Mouse (Mus musculus) liver, embryonic 14.5 days (tissue): ENCODE data around the gene Krt79. TPM values are rescaled to one million over a fixed set of nuclear protein-coding genes. Genes with fewer than 3 reads are reported as not detected.

Source experiments
- ATAC-seq: fragments of 200-750 bp; cut with Nextera tagmentation; 2 replicates; pipeline ENCODE4 v1.8.0; 2017; ENCODE audit warnings: moderate number of reproducible peaks, mild to moderate bottlenecking, moderate library complexity; ENCODE audit not compliant: insufficient read depth
- DNase-seq, 3 experiments: peaks; one replicate each; pipeline ENCODE4 v3.0.0-alpha.2; 2012 to 2013; ENCODE audit warnings: low read depth in 3 of 3, low spot score in 3 of 3
- H3K27ac ChIP-seq: fragments of 300-500 bp; sonication (generic); 2 replicates; pipeline ENCODE4 v1.5.1; 2014; ENCODE audit warnings: moderate library complexity, mild to moderate bottlenecking, control low read depth, inconsistent platforms
- H3K27me3 ChIP-seq: fragments of 300-500 bp; sonication (generic); 2 replicates; pipeline ENCODE4 v1.6.1; 2014; ENCODE audit warnings: mild to moderate bottlenecking, low read length, moderate library complexity; ENCODE audit not compliant: control insufficient read depth, insufficient read depth
- H3K36me3 ChIP-seq: fragments of 300-500 bp; sonication (generic); replicated peaks from 2 replicates; pipeline ENCODE4 v1.6.1; 2014; ENCODE audit warnings: low read depth; ENCODE audit not compliant: control insufficient read depth, insufficient read depth
- H3K4me1 ChIP-seq, 2 experiments: fragments of 200-500 bp in 1 of 2; fragments of 300-500 bp in 1 of 2; sonication (generic) in 1 of 2; replicated peaks; 2 replicates each; pipeline ENCODE4 v1.6.1; 2012 to 2014; ENCODE audit warnings: antibody characterized with exemption in 1 of 2, inconsistent platforms in 1 of 2, low read length in 1 of 2; ENCODE audit not compliant: control insufficient read depth in 2 of 2, insufficient read depth in 2 of 2
- H3K4me2 ChIP-seq: fragments of 300-500 bp; sonication (generic); 2 replicates; pipeline ENCODE4 v1.6.1; 2014; ENCODE audit warnings: low read depth, mild to moderate bottlenecking, control low read depth, moderate library complexity
- H3K4me3 ChIP-seq, 2 experiments: fragments of 200-500 bp in 1 of 2; fragments of 300-500 bp in 1 of 2; sonication (generic) in 1 of 2; 2 replicates each; pipeline ENCODE4 v1.5.1; 2012 to 2014; ENCODE audit warnings: low read depth in 2 of 2, low read length in 2 of 2, mild to moderate bottlenecking in 2 of 2, control low read depth in 1 of 2, inconsistent platforms in 1 of 2, moderate library complexity in 1 of 2; ENCODE audit not compliant: insufficient read depth in 1 of 2
- H3K9ac ChIP-seq: fragments of 300-500 bp; sonication (generic); replicated peaks from 2 replicates; pipeline ENCODE4 v1.6.1; 2014; ENCODE audit warnings: mild to moderate bottlenecking, control low read depth, moderate library complexity
- H3K9me3 ChIP-seq: fragments of 300-500 bp; sonication (generic); 2 replicates; pipeline ENCODE4 v1.6.1; 2016; ENCODE audit warnings: low read length, mixed read lengths; ENCODE audit not compliant: control insufficient read depth
- CTCF ChIP-seq: IDR thresholded peaks from 2 replicates; pipeline ENCODE4 v1.5.1; 2016; ENCODE audit warnings: antibody characterized with exemption, low read depth, control low read depth
- EP300 ChIP-seq: IDR thresholded peaks from 2 replicates; pipeline ENCODE4 v1.6.1; 2016; ENCODE audit warnings: antibody characterized with exemption, low read depth
- WGBS: fragments of 180-500 bp; shearing (Covaris S2); extraction: QIAGEN DNeasy Blood & Tissue Kit; methylation state at CpG from one replicate; pipeline ENCODE4 v1.1.7; 2014; ENCODE audit not compliant: insufficient replicate concordance; 5-methylcytosine and 5-hydroxymethylcytosine counted together
- polyA plus RNA-seq, 2 experiments: library from polyadenylated mRNA; depleted of rRNA in 1 of 2; stranded (reverse) in 1 of 2; unstranded in 1 of 2; fragments of >200 nt; fragmentation: Nextera tagmentation in 1 of 2; extraction: Ambion mirVana in 1 of 2; gene quantifications; 2 replicates each; pipeline versions ENCODE4 v1.2.1 to v1.2.3; 2012 to 2014

The Krt79 gene
- polyA plus RNA-seq, 2 experiments: not detected

DNA sequence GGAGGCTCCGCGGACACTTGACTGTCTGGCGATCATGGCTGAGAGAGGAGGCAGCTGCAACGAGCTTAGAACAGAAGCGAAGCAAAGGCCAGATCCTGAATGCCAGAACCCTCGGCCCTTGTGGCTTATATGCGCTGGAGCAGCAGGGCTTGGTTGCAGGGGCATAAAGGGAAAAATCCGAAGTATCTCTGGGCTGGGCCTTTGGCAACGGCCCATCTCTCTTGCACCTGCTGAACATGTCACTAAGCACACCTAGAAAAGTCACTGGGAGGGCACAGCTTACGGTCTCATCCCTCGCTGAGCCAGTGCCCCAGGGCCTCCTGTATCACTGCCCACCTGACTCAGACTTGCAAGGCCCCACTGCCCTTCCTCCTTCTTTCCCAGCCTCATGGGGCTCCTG lies 15.5 kb downstream of the Krt79 start, which contains the start of gene Krt4:
Gene Krt4 (minus strand): TSS at position 101 of the 400 bp plus-strand sequence.
- Histone ChIP-seq H3K27me3 (peaks cover 3% of the 10 kb centered on the region; the same call in 1 of the 2 replicates), H3K9me3 (no peaks in the 10 kb centered on the region), H3K4me1 (peaks cover 0 to 12% of the 10 kb centered on the region in 2 experiments; a peak in 1 of 4 replicates), H3K36me3 (no peaks in the 10 kb centered on the region), H3K4me2 (no peak within 1 kb of the TSS), H3K4me3 (no peak within 1 kb of the TSS), H3K27ac (no peak within 1 kb of the TSS), H3K9ac (no peak within 1 kb of the TSS)
- WGBS: 53% methylated on average over 11 of the region's 11 CpGs
- DNase-seq (no peak), ATAC-seq (no peak)
- TF ChIP-seq CTCF (no peak), EP300 (no peak)

DNA sequence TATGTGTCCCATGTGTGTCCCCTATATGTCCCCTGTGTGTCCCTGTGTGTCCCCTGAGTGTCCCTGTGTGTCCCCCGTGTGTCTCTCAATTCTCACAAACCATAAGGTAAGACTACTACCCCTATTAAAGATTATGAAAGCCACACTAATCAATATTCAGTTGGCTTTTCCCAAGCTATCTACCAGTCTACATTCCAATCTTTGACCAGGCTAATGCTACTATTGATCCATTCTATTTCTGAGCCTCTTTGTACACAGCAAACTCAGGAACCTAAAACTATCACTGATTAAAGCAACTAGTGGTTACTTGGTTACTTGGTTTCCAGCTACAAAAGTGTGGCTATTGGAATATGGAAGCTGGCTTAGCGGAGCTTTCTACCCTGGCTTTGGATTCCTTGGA lies 17.8 kb downstream of the Krt79 start:
- Histone ChIP-seq H3K4me3 (no peak overlapping the region), H3K36me3 (no peaks in the 10 kb centered on the region), H3K9me3 (no peaks in the 10 kb centered on the region), H3K4me2 (no peak overlapping the region), H3K4me1 (peaks cover 0 to 7% of the 10 kb centered on the region in 2 experiments; a peak in 1 of 4 replicates), H3K9ac (no peak overlapping the region), H3K27me3 (no peaks in the 10 kb centered on the region), H3K27ac (no peak overlapping the region)
- ATAC-seq (no peak), DNase-seq (no peak)
- TF ChIP-seq EP300: no peak
- no peak for TF ChIP-seq CTCF
- 49% methylated on average over 2 of the region's 2 CpGs for WGBS

DNA sequence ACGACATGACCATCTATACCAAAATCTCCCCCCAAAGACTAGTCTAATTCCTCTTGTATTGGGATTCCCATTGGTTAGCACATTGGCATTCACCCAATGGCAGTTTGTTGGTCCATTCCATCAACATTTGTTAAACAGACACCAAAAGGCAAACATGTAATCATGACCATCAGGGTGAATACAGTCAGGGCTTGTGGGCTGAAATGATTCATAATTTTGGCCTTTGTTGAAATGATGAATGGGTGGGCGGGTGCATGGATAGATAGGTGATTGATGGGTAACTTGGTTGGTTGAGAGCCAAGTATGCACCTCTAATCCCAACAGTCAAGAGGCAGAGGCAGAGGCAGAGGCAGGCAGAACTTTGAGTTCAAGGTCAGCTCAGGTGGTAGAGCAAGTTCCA lies 24.1 kb downstream of the Krt79 start:
- Histone ChIP-seq H3K4me2 (no peak overlapping the region), H3K4me3 (no peak overlapping the region), H3K27ac (no peak overlapping the region), H3K9ac (no peak overlapping the region), H3K4me1 (no peaks in the 10 kb centered on the region), H3K36me3 (no peaks in the 10 kb centered on the region), H3K27me3 (no peaks in the 10 kb centered on the region), H3K9me3 (no peaks in the 10 kb centered on the region)
- DNase-seq (no peak), ATAC-seq (no peak)
- TF ChIP-seq EP300 (no peak), CTCF (no peak)
- 38% methylated on average over 2 of the region's 2 CpGs for whole genome bisulfite sequencing

DNA sequence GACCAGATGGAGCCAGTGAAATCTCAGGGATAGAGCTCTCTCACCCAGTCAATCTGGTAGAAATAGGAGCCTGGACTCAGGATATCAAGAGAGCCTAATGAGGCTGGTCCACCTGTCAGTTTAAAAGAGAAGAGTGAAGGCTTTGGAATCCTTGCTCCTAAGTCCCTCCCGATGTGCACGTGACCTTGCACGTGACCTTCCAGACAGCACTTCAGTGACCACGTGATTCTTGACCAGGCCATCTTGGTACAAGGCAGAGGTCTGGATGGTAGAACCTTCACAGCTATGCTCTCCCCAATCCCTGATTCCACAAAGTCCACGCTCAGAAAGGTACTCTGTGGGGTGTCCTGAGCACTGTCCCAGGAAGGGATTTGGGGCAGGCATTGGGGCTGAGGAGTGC lies 35.3 kb downstream of the Krt79 start:
- H3K9me3 ChIP-seq: no peaks in the 10 kb centered on the region
- TF ChIP-seq CTCF (no peak), EP300 (no peak)
- no peak for ATAC-seq

DNA sequence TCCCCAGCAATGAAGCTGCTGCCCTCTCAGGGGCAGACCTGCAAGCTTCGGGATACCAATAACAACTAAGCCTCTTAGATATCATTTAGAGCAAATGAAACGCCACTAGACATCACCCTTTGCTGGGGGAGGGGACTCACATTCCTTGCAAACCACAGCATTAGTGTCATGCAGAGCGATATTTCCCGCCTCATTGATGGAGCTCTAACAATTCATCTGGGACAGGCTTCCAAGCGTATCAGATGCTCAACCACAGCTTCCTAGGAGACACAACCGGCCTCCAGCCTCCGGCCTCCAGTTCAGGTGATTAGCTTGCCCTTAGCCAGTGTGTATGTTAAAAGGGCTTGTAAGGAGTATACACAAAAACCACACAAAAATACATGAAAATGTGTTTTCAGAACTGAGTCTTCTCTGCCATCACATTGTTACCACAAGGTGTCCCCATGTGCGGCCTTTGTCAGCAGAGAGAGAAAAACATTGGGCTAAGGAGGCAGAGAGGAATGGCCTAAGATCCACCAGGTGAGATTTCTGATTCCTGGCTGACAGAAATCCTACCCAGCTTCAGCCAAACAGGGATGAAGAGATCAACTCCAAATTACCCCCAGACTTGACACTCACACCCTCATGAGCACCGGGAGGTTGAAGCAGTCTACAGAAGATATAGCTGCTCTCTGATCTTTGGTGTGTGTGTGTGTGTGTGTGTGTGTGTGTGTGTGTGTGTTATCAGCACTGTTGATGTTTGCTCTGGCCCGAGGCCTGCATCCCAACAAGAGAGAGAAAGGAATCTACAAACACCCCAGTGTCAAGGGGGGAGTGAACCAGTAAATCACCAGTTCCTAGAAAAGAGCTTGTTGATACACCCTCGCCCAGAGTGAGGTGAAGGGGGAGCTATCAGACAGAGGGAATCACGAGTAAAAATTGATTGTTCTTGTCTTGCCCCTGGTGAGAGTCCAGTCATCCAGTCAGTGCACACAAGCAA lies 37.7 kb downstream of the Krt79 start:
- Histone ChIP-seq H3K9me3 (no peaks in the 10 kb centered on the region), H3K36me3 (no peaks in the 10 kb centered on the region), H3K27me3 (no peaks in the 10 kb centered on the region), H3K4me2 (no peak overlapping the region), H3K27ac (no peak overlapping the region), H3K4me3 (no peak overlapping the region), H3K4me1 (no peaks in the 10 kb centered on the region), H3K9ac (no peak overlapping the region)
- DNase-seq (no peak), ATAC-seq (no peak)
- TF ChIP-seq EP300 (no peak), CTCF (peak; percentile 16; the same call in 1 of the 2 replicates)
- 42% methylated on average over 12 of the region's 12 CpGs for WGBS

More for the DNA sequence above, 35.3 kb downstream of the Krt79 start:
- DNase-seq: no peak
- no peak overlapping the region for H3K27ac ChIP-seq
- no peak overlapping the region for H3K4me3 ChIP-seq
- H3K36me3 ChIP-seq: no peaks in the 10 kb centered on the region
- no peaks in the 10 kb centered on the region for H3K27me3 ChIP-seq
- WGBS: 62% methylated on average over 5 of the region's 5 CpGs
- no peaks in the 10 kb centered on the region for H3K4me1 ChIP-seq
- no peak overlapping the region for H3K4me2 ChIP-seq
- H3K9ac ChIP-seq: no peak overlapping the region
